Mouse (Mus musculus) stomach, embryonic 15.5 days (tissue): ENCODE measurements around the gene Ift57. TPM values are rescaled to one million over a fixed set of nuclear protein-coding genes. Genes with fewer than 3 reads are reported as not detected.

Experiments
- ATAC-seq: fragments of 200-750 bp; cut with Nextera tagmentation; 2 replicates; pipeline ENCODE4 v1.8.0; 2017; ENCODE audit warnings: low read depth, moderate number of reproducible peaks, moderate TSS enrichment; ENCODE audit not compliant: insufficient read depth, low FRiP score
- H3K27ac ChIP-seq: fragments of 300-500 bp; sonication (generic); 2 replicates; pipeline ENCODE4 v1.5.1; 2015; ENCODE audit warnings: mild to moderate bottlenecking, inconsistent platforms
- H3K27me3 ChIP-seq: fragments of 300-500 bp; sonication (generic); replicated peaks from 2 replicates; pipeline ENCODE4 v1.6.1; 2015; ENCODE audit warnings: inconsistent platforms
- H3K36me3 ChIP-seq: fragments of 300-500 bp; sonication (generic); 2 replicates; pipeline ENCODE4 v1.6.1; 2015; ENCODE audit warnings: inconsistent platforms
- H3K4me1 ChIP-seq: fragments of 300-500 bp; sonication (generic); 2 replicates; pipeline ENCODE4 v1.6.1; 2015; ENCODE audit warnings: inconsistent platforms
- H3K4me2 ChIP-seq: fragments of 300-500 bp; sonication (generic); 2 replicates; pipeline ENCODE4 v1.6.1; 2015; ENCODE audit warnings: mild to moderate bottlenecking, inconsistent platforms
- H3K4me3 ChIP-seq: fragments of 300-500 bp; sonication (generic); replicated peaks from 2 replicates; pipeline ENCODE4 v1.5.1; 2015; ENCODE audit warnings: inconsistent platforms
- H3K9ac ChIP-seq: fragments of 300-500 bp; sonication (generic); 2 replicates; pipeline ENCODE4 v1.6.1; 2015; ENCODE audit warnings: inconsistent platforms
- H3K9me3 ChIP-seq: fragments of 300-500 bp; sonication (generic); 2 replicates; pipeline ENCODE4 v1.6.1; 2016; ENCODE audit warnings: inconsistent platforms
- WGBS: fragments of 180-500 bp; shearing (Covaris S2); methylation state at CpG from one replicate; pipeline ENCODE4 v1.1.7; 2015; 5-methylcytosine and 5-hydroxymethylcytosine counted together
- polyA plus RNA-seq: library from polyadenylated mRNA; unstranded; fragments of >200 nt; fragmentation: Nextera tagmentation; extraction: Ambion mirVana; gene quantifications from 2 replicates; pipeline ENCODE4 v1.2.1, GENCODE M21; 2015

Gene Ift57
- polyA plus RNA-seq, 1 experiment from 2014 or later = 25.5 TPM

- peak; percentile 81 for ATAC-seq
- WGBS = 82% methylated on average over 22 of the region's 22 CpGs
- Histone ChIP-seq H3K4me3 (no peak overlapping the region), H3K27ac (no peak overlapping the region), H3K4me1 (no peaks in the 10 kb centered on the region), H3K9me3 (no peaks in the 10 kb centered on the region), H3K27me3 (no peaks in the 10 kb centered on the region), H3K9ac (no peak overlapping the region), H3K36me3 (no peaks in the 10 kb centered on the region), H3K4me2 (no peak overlapping the region)
These were observed 76.3 kb downstream of the Ift57 start for GRCm38 (mm10) chr16:49775002-49775966.

GRCm38 (mm10) chr16:49776981-49777380 lies 77.9 kb downstream of the Ift57 start:
- Histone ChIP-seq H3K4me1 (no peaks in the 10 kb centered on the region), H3K27me3 (no peaks in the 10 kb centered on the region), H3K36me3 (no peaks in the 10 kb centered on the region), H3K27ac (no peak overlapping the region), H3K4me3 (no peak overlapping the region), H3K9me3 (no peaks in the 10 kb centered on the region), H3K4me2 (no peak overlapping the region), H3K9ac (no peak overlapping the region)
- peak; percentile 87 for ATAC-seq
- 63% methylated on average over 7 of the region's 7 CpGs for WGBS

GRCm38 (mm10) chr16:49781556-49782156 lies 82.6 kb downstream of the Ift57 start:
- H3K4me1 ChIP-seq = no peaks in the 10 kb centered on the region
- no peak overlapping the region for H3K4me3 ChIP-seq
- no peak for ATAC-seq
- H3K9ac ChIP-seq = no peak overlapping the region
- no peak overlapping the region for H3K4me2 ChIP-seq
- no peaks in the 10 kb centered on the region for H3K27me3 ChIP-seq
- WGBS = 69% methylated on average over 5 of the region's 5 CpGs
- no peaks in the 10 kb centered on the region for H3K9me3 ChIP-seq
- H3K27ac ChIP-seq = no peak overlapping the region
- no peaks in the 10 kb centered on the region for H3K36me3 ChIP-seq

- H3K9me3 ChIP-seq = no peaks in the 10 kb centered on the region
- H3K4me1 ChIP-seq = no peaks in the 10 kb centered on the region
- no peak overlapping the region for H3K4me2 ChIP-seq
- ATAC-seq = no peak
- H3K27ac ChIP-seq = no peak overlapping the region
- no peak overlapping the region for H3K9ac ChIP-seq
- no peaks in the 10 kb centered on the region for H3K27me3 ChIP-seq
- no peaks in the 10 kb centered on the region for H3K36me3 ChIP-seq
- H3K4me3 ChIP-seq = no peak overlapping the region
These were observed 84.3 kb downstream of the Ift57 start for GRCm38 (mm10) chr16:49783369-49783768.

- no peak overlapping the region for H3K9ac ChIP-seq
- no peak overlapping the region for H3K27ac ChIP-seq
- no peaks in the 10 kb centered on the region for H3K4me1 ChIP-seq
- no peak overlapping the region for H3K4me2 ChIP-seq
- no peak overlapping the region for H3K4me3 ChIP-seq
- 85% methylated on average over 6 of the region's 6 CpGs for WGBS
- H3K27me3 ChIP-seq = no peaks in the 10 kb centered on the region
- no peaks in the 10 kb centered on the region for H3K36me3 ChIP-seq
- no peaks in the 10 kb centered on the region for H3K9me3 ChIP-seq
- no peak for ATAC-seq
These were observed 87.1 kb downstream of the Ift57 start for GRCm38 (mm10) chr16:49786116-49786515.

- no peak overlapping the region for H3K27ac ChIP-seq
- WGBS = 83% methylated on average over 5 of the region's 5 CpGs
- no peak overlapping the region for H3K4me3 ChIP-seq
- no peaks in the 10 kb centered on the region for H3K36me3 ChIP-seq
- no peaks in the 10 kb centered on the region for H3K27me3 ChIP-seq
- H3K9ac ChIP-seq = no peak overlapping the region
- no peak overlapping the region for H3K4me2 ChIP-seq
- no peaks in the 10 kb centered on the region for H3K9me3 ChIP-seq
- no peaks in the 10 kb centered on the region; the same call in 1 of the 2 replicates for H3K4me1 ChIP-seq
- ATAC-seq = no peak
These were observed 88.7 kb downstream of the Ift57 start for GRCm38 (mm10) chr16:49787714-49788113.

- no peaks in the 10 kb centered on the region for H3K36me3 ChIP-seq
- no peaks in the 10 kb centered on the region for H3K27me3 ChIP-seq
- H3K4me2 ChIP-seq = no peak overlapping the region
- 81% methylated on average over 9 of the region's 9 CpGs for whole genome bisulfite sequencing
- ATAC-seq = no peak
- no peak overlapping the region for H3K4me3 ChIP-seq
- no peak overlapping the region for H3K27ac ChIP-seq
- no peak overlapping the region for H3K9ac ChIP-seq
- H3K9me3 ChIP-seq = no peaks in the 10 kb centered on the region
- no peaks in the 10 kb centered on the region; the same call in 1 of the 2 replicates for H3K4me1 ChIP-seq
These were observed 91.8 kb downstream of the Ift57 start for GRCm38 (mm10) chr16:49790575-49791465.

- 49% methylated on average over 9 of the region's 9 CpGs for WGBS
- ATAC-seq = peak; percentile 60; the same call in 1 of the 2 replicates
- H3K9me3 ChIP-seq = no peaks in the 10 kb centered on the region
- no peaks in the 10 kb centered on the region for H3K27me3 ChIP-seq
- H3K9ac ChIP-seq = no peak overlapping the region
- H3K27ac ChIP-seq = no peak overlapping the region
- H3K36me3 ChIP-seq = no peaks in the 10 kb centered on the region
- H3K4me3 ChIP-seq = no peak overlapping the region
- no peaks in the 10 kb centered on the region; the same call in 1 of the 2 replicates for H3K4me1 ChIP-seq
- H3K4me2 ChIP-seq = no peak overlapping the region
These were observed 93.4 kb downstream of the Ift57 start for GRCm38 (mm10) chr16:49792446-49792878.

GRCm38 (mm10) chr16:49793596-49793995 lies 94.6 kb downstream of the Ift57 start:
- WGBS = 90% methylated on average over 9 of the region's 9 CpGs
- no peaks in the 10 kb centered on the region for H3K27me3 ChIP-seq
- ATAC-seq = no peak
- H3K4me3 ChIP-seq = no peak overlapping the region
- no peaks in the 10 kb centered on the region; the same call in 1 of the 2 replicates for H3K4me1 ChIP-seq
- H3K9me3 ChIP-seq = no peaks in the 10 kb centered on the region
- no peak overlapping the region for H3K9ac ChIP-seq
- no peak overlapping the region for H3K4me2 ChIP-seq
- H3K27ac ChIP-seq = no peak overlapping the region
- no peaks in the 10 kb centered on the region for H3K36me3 ChIP-seq

GRCm38 (mm10) chr16:49796271-49796670 lies 97.2 kb downstream of the Ift57 start:
- Histone ChIP-seq H3K27ac (no peak overlapping the region), H3K36me3 (no peaks in the 10 kb centered on the region), H3K4me2 (no peak overlapping the region), H3K4me3 (no peak overlapping the region), H3K9ac (no peak overlapping the region), H3K4me1 (no peaks in the 10 kb centered on the region; the same call in 1 of the 2 replicates), H3K27me3 (no peaks in the 10 kb centered on the region), H3K9me3 (no peaks in the 10 kb centered on the region)
- WGBS = 55% methylated on average over 2 of the region's 2 CpGs
- ATAC-seq = no peak

GRCm38 (mm10) chr16:49796954-49797353 lies 97.9 kb downstream of the Ift57 start:
- Histone ChIP-seq H3K4me2 (no peak overlapping the region), H3K36me3 (no peaks in the 10 kb centered on the region), H3K27ac (no peak overlapping the region), H3K4me1 (no peaks in the 10 kb centered on the region; the same call in 1 of the 2 replicates), H3K9me3 (no peaks in the 10 kb centered on the region), H3K4me3 (no peak overlapping the region), H3K9ac (no peak overlapping the region), H3K27me3 (no peaks in the 10 kb centered on the region)
- ATAC-seq = no peak
- 79% methylated on average over 2 of the region's 2 CpGs for WGBS
